Mouse (Mus musculus): ENCODE data around the gene Gtf2i.

DNA sequence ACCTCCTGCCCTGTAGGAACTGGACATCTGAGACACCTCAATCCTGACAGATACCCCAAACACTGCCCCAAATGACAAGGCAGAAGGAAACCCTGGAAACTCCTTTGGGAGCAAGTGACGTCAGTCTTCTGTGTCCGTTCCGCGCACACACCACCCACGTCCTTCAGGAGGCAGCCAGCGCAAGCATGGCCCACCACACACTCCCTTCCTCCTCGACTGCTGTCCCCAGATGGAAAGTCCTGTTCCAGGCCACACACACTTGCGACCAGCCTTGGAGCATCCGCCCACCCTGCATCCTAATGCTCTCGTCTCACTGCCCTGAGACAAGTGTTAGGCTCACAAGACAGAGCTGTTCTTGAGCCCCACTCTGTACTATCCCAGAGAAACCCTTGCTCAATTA, 59.3 kb downstream of the Gtf2i start:
- TF ChIP-seq CTCF (IDR thresholded peaks at IDR 0.05; ENCODE audit: low read depth) (no peak), EP300 (IDR thresholded peaks at IDR 0.05; ENCODE audit: low read depth) (no peak)
